Mouse (Mus musculus) E14TG2a.4 (cell line): ENCODE measurements around the gene Runx3.

Source experiments
- CTCF ChIP-seq: conservative IDR thresholded peaks from 2 replicates; pipeline ENCODE4 v1.5.1; 2014; ENCODE audit warnings: low read length
- NANOG ChIP-seq: IDR thresholded peaks from 2 replicates; pipeline ENCODE4 v1.6.1; 2014; ENCODE audit warnings: borderline replicate concordance, low read length, mixed read lengths
- POU5F1 ChIP-seq: IDR thresholded peaks from 2 replicates; pipeline ENCODE4 v1.6.1; 2014; ENCODE audit warnings: low read length, borderline replicate concordance

DNA sequence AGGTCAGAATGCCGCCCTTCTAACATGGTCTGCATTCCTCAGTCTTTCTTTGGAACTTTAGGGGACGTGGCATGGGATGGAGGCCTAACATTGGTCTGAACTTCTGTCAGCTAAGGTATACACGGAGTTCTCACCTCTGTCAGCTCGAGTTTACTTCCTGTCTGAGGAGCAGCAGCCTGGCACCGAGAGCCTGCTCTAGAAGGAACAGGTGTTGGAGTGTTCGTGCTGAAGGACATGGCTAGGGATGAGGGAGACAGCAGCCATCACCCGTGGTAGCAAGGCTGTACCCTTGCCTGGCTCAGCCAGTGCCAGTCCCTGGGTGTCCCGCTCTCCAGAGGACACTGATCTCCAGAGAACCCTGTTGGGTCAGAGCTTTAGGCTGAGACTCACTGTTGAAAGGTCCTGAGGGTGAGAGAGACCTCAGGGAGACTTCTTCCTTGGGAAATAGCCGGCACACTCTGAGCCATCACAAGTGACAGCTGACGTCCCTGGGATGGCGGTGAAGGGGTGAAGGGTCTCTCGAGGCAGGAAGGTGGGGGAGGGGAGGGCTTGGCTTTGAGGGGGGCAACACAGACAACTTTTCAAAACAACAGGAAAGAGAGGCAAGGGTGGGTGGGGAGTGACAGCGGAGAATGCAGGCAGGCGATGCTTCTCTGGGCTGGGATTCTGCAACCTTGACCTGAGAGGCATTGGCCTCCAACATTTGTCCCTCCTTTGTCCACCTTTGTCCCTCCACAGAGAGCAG lies 4.9 kb upstream of the Runx3 start:
- TF ChIP-seq CTCF (no peak), NANOG (no peak), POU5F1 (no peak)
